Mouse (Mus musculus): ENCODE data around the gene Psmb7. TPM values are rescaled to one million over a fixed set of nuclear protein-coding genes. Genes with fewer than 3 reads are reported as not detected.

Gene Psmb7
- total RNA-seq, 2 experiments from 2014 or later: 274 to 276 TPM

- DNase-seq: no peak
Measured at GRCm38 (mm10) chr2:38544982-38545381, 98.9 kb downstream of the Psmb7 start.

DNA sequence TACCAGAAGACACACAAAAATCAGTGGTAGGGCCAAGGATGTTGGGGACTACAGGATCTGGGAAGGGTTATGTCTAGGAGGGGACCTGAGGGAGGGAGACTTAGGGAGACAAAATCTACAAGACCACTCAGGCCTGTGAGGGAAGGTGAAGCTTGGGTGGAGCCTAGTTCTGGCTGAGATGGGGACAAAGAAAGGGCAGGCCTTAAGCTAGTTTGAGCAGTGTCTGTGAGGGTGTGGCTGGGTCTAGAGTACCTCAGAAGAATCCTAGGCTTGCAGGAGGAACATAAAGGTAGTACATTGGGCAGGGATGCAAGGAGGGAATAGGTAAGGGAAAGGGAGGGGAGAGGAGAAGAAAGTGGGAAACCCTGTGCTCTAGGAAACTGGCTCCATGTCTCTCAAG is 99.5 kb downstream of the Psmb7 start:
- no peak for DNase-seq

- DNase-seq: no peak
Measured at GRCm38 (mm10) chr2:38543158-38543557, 100.7 kb downstream of the Psmb7 start.

DNA sequence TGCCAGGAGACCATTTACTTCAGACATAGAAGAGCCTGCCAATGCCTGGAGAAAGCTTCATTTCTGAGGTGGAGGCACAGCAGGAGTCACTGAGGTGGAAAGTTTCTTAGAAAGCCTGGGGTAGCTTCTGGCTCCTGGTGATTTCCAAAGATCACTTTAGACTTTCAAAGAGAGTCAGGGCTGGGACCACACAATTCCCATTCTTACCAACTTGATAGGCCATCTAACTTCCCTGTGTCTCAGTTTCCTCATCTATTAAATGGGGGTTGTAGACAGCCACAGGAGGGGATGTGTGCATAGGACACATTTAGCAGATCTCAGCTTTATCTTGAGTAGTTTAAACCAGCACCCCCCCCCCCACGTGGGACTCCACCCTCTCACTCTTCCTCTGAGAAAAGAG is 101.5 kb downstream of the Psmb7 start:
- DNase-seq: no peak

DNA sequence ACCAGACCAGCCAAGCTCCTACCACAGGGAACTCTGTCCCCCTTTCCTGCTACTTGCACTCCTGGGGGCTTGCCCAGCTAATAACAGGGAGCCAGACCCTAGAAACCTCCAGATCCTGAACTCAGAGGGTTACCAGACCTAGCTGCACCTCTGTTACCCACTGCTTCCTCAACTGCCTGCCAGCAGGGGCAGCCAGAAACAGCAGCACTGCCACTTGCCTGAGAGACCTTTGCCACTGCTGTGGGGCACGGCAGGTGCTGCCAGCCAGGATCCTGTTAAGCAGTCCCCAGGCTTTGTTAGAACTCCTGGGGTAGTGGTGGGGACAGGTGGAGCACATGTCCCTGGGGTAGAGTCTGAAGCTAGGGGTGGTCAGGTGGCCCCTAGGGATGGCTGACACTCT is 102.3 kb downstream of the Psmb7 start:
- no peak for DNase-seq

- no peak for DNase-seq
Measured at GRCm38 (mm10) chr2:38541101-38541500, 102.8 kb downstream of the Psmb7 start.

DNA sequence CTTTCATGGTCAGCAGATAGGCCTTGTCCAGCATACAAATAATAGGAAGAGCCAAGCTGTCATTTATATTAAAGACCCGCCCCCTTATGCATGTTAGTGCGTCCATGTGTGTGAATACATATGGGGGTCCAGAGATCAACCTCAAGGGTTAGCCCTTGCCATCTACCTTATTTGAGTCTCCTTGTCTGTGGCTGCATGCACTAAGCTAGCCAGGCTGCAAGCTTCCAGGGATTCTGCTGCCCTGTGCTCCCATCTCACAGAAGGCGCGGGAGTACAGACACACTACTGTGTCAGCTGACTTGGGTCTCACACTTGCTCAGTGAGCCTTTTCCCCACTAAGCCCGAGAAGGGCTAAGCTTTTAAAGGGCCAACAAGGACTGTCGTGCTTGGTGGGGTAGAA is 103.2 kb downstream of the Psmb7 start:
- no peak for DNase-seq

DNA sequence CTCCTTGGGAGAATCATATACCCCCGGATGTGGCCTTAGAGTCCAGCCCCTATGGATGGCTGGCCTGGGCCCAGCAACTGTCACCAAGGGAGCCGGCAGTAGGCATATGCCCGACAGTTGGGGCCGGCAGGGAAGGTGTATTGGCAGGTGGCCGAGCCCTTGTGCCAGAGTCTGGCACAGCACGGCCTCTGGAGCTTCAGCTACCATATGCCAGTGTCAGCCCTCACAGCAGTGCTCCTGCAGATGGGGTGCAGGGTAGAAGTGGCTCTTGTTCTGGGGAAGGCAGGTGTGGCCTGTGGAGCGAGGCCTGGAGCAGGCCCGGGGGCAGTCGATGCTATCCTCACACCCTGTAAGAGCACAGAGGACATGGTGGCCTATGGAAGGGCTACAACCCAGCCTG is 104.2 kb downstream of the Psmb7 start:
- no peak for DNase-seq

Small RNA genes lying within 50 kb of the gene (microRNA-seq; reads per million reads assigned to microRNA genes)
- not detected for gene Gm27634

Other genes with a start within 250 kb of the Psmb7 start
- 10 to 100 TPM; 18.9 to 19.4 TPM for gene Nek6, start 132.4 kb downstream of the Psmb7 start, total RNA-seq (2021)
- gene Nr5a1, start 70.5 kb upstream of the Psmb7 start, total RNA-seq (2021): 100 to 1,000 TPM; 221 to 331 TPM